13 mouse cellular contexts compared by ENCODE assay signal in the genomic region with DNA sequence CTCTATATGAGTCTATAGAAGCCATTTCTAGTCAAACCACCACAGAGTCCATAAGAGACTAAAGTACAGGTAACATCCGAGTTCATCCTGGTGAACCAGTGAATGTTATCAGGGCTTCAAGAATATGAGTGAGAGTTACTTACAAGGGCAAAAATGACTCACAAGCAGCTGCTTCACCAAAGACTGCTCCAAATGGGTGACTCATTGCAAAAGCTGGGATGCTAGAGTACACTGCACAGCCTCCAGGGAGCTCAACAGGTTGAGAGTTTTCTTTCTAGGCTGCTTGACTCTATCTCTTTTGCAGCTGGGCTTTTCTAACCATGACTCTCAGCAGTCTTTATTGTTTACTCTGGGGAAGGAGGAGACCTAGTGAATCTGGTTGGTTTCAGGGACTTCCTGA.
"Had no signal": no experiment of that assay in that cellular context is flagged by ENCODE, and none has a peak within 500 bp of the region (broad histone marks: within the 10 kb centered on the region; RNA-seq: fewer than 3 reads in every experiment).

No protein-coding gene starts in this region.

- DNase-seq: kidney, postnatal 4 days; liver; liver, embryonic 13.5 days; liver, postnatal 0 days; right cerebral cortex, adult 18-20 months; right cerebral cortex, postnatal 4 days; thymus, adult 2 months; thymus, postnatal 25 days had no signal

- H3K4me3 ChIP-seq: layer of hippocampus, adult 2 months; limb, embryonic 12.5 days; liver, embryonic 13.5 days; lung, embryonic 15.5 days; midbrain, embryonic 12.5 days; stomach, embryonic 15.5 days had no signal

- H3K27me3 ChIP-seq: limb, embryonic 12.5 days; liver, embryonic 13.5 days; lung, embryonic 15.5 days; midbrain, embryonic 12.5 days; stomach, embryonic 15.5 days had no signal

- H3K36me3 ChIP-seq: limb, embryonic 12.5 days; liver, embryonic 13.5 days; lung, embryonic 15.5 days; midbrain, embryonic 12.5 days; stomach, embryonic 15.5 days had no signal

- H3K4me2 ChIP-seq: limb, embryonic 12.5 days; liver, embryonic 13.5 days; lung, embryonic 15.5 days; midbrain, embryonic 12.5 days; stomach, embryonic 15.5 days had no signal
